Comparison of ENCODE assay signal across 9 mouse cellular contexts in genomic region chr1:194622677-194623076, GRCm38 (mm10). TPM values are rescaled to one million over a fixed set of nuclear protein-coding genes. Genes with fewer than 3 reads are reported as not detected.
DNase-seq lines count a peak whose midpoint lies in the region; ATAC-seq lines count a peak whose summit lies in the region.
"Had no signal": no experiment of that assay in that cellular context is flagged by ENCODE, and none has a peak within 500 bp of the region (broad histone marks: within the 10 kb centered on the region; RNA-seq: fewer than 3 reads in every experiment).

No protein-coding gene starts in this region.

- H3K36me3 ChIP-seq in kidney, embryonic 14.5 days (ENCODE audit: control insufficient read depth, insufficient read depth, low read length), result no peaks in the 10 kb centered on the region
- H3K36me3 ChIP-seq in embryonic facial prominence, embryonic 12.5 days, result no peaks in the 10 kb centered on the region
- peaks cover 1% of the 10 kb centered on the region; the same call in 1 of the 2 replicates for H3K36me3 ChIP-seq in hindbrain, embryonic 12.5 days
- no peaks in the 10 kb centered on the region for H3K36me3 ChIP-seq in midbrain, embryonic 15.5 days (replicated peaks)

- no peak overlapping the region for H3K27ac ChIP-seq in kidney, embryonic 14.5 days (ENCODE audit: low read depth, low read length)
- H3K27ac ChIP-seq in embryonic facial prominence, embryonic 12.5 days, result no peak overlapping the region
- H3K27ac ChIP-seq in hindbrain, embryonic 12.5 days, result peak overlapping the region; percentile 68
- H3K27ac ChIP-seq in midbrain, embryonic 15.5 days, result peak overlapping the region; percentile 49

- no peak for ATAC-seq in kidney, embryonic 14.5 days (ENCODE audit: low FRiP score, low TSS enrichment)
- ATAC-seq in embryonic facial prominence, embryonic 12.5 days (ENCODE audit: insufficient number of reproducible peaks, insufficient read depth, low FRiP score, low TSS enrichment), result no peak
- ATAC-seq in hindbrain, embryonic 12.5 days (ENCODE audit: low FRiP score), result no peak
- ATAC-seq in midbrain, embryonic 15.5 days (replicated peaks), result no peak

- H3K4me1 ChIP-seq in kidney, embryonic 14.5 days (ENCODE audit: control insufficient read depth, insufficient read depth, low read length), result peaks cover 28% of the 10 kb centered on the region
- peaks cover 61% of the 10 kb centered on the region for H3K4me1 ChIP-seq in embryonic facial prominence, embryonic 12.5 days
- H3K4me1 ChIP-seq in hindbrain, embryonic 12.5 days, result peaks cover 66% of the 10 kb centered on the region
- peaks cover 66% of the 10 kb centered on the region for H3K4me1 ChIP-seq in midbrain, embryonic 15.5 days

- H3K4me3 ChIP-seq in kidney, embryonic 14.5 days (ENCODE audit: low read length), result peak overlapping the region; percentile 3; the same call in 1 of the 2 replicates
- H3K4me3 ChIP-seq in embryonic facial prominence, embryonic 12.5 days, result peak overlapping the region; percentile 81
- peak overlapping the region; percentile 90 for H3K4me3 ChIP-seq in hindbrain, embryonic 12.5 days
- H3K4me3 ChIP-seq in midbrain, embryonic 15.5 days, result peak overlapping the region; percentile 84

- 65% methylated on average over 2 of the region's 2 CpGs for WGBS in kidney, embryonic 14.5 days
- 49% methylated on average over 2 of the region's 2 CpGs for WGBS in embryonic facial prominence, embryonic 12.5 days
- WGBS in hindbrain, embryonic 12.5 days, result 36% methylated on average over 2 of the region's 2 CpGs
- 26% methylated on average over 2 of the region's 2 CpGs for WGBS in midbrain, embryonic 15.5 days

- H3K9me3 ChIP-seq in kidney, embryonic 14.5 days (ENCODE audit: control insufficient read depth, low read length), result no peaks in the 10 kb centered on the region
- H3K9me3 ChIP-seq in embryonic facial prominence, embryonic 12.5 days, result no peaks in the 10 kb centered on the region
- H3K9me3 ChIP-seq in hindbrain, embryonic 12.5 days (replicated peaks), result no peaks in the 10 kb centered on the region
- H3K9me3 ChIP-seq in midbrain, embryonic 15.5 days, result no peaks in the 10 kb centered on the region

- 0 out of 2 replicates have a peak, but pooled peaks cover 2% of the 10 kb centered on the region for H3K27me3 ChIP-seq in kidney, embryonic 14.5 days (ENCODE audit: control insufficient read depth, insufficient read depth, low read length)
- no peaks in the 10 kb centered on the region for H3K27me3 ChIP-seq in embryonic facial prominence, embryonic 12.5 days
- no peaks in the 10 kb centered on the region for H3K27me3 ChIP-seq in hindbrain, embryonic 12.5 days
- H3K27me3 ChIP-seq in midbrain, embryonic 15.5 days (replicated peaks), result no peaks in the 10 kb centered on the region

- no peak for DNase-seq in kidney, adult 18-20 months
- DNase-seq in adipocyte (ENCODE audit: low spot score), result no peak
- DNase-seq in embryo, embryonic 9.5 days (ENCODE audit: extremely low spot score), result no peak
- DNase-seq in urinary bladder, postnatal 10 days (ENCODE audit: low spot score), result no peak
- DNase-seq: adrenal gland, postnatal 10 days had no signal

- no peak overlapping the region for H3K9ac ChIP-seq in kidney, embryonic 14.5 days (ENCODE audit: low read depth, low read length)
- H3K9ac ChIP-seq in embryonic facial prominence, embryonic 12.5 days, result no peak overlapping the region
- peak overlapping the region; percentile 96 for H3K9ac ChIP-seq in hindbrain, embryonic 12.5 days
- peak overlapping the region; percentile 76 for H3K9ac ChIP-seq in midbrain, embryonic 15.5 days

- H3K4me2 ChIP-seq in kidney, embryonic 14.5 days (replicated peaks; ENCODE audit: low read depth, low read length), result peak overlapping the region; percentile 12; the same call in 1 of the 2 replicates
- peak overlapping the region; percentile 94 for H3K4me2 ChIP-seq in embryonic facial prominence, embryonic 12.5 days (replicated peaks)
- H3K4me2 ChIP-seq in hindbrain, embryonic 12.5 days (replicated peaks), result peak overlapping the region; percentile 70
- peak overlapping the region; percentile 62 for H3K4me2 ChIP-seq in midbrain, embryonic 15.5 days

RNA-seq across cellular contexts. Expression of gene Plxna2, which starts 4.7 kb away (rescaled TPM):
- polyA plus RNA-seq in kidney, embryonic 14.5 days (2014; fragmentation: Nextera tagmentation; extraction: Ambion mirVana), result 4.4 and 7.4 TPM in 2 replicates
- polyA plus RNA-seq in embryonic facial prominence, embryonic 12.5 days (2016; fragmentation: Nextera tagmentation; extraction: Ambion mirVana), result 10.5 and 11.6 TPM in 2 replicates
- polyA plus RNA-seq in hindbrain, embryonic 12.5 days (2016; fragmentation: Nextera tagmentation; extraction: Ambion mirVana), result 27.9 and 32.3 TPM in 2 replicates
- polyA plus RNA-seq in midbrain, embryonic 15.5 days (2015; fragmentation: Nextera tagmentation; extraction: Ambion mirVana), result 22.4 and 23.8 TPM in 2 replicates

Comparison
In these comparisons a context has a peak if more than half of its experiments do, and no peak if none do; other contexts are left out.
1. H3K27ac ChIP-seq: peak in hindbrain, embryonic 12.5 days (single experiment) and midbrain, embryonic 15.5 days (single experiment); none in kidney, embryonic 14.5 days (single experiment) and embryonic facial prominence, embryonic 12.5 days (single experiment).
2. H3K4me2 ChIP-seq: peak in every context shown above with its lines; median percentile 94 in embryonic facial prominence, embryonic 12.5 days; 70 in hindbrain, embryonic 12.5 days; 62 in midbrain, embryonic 15.5 days; 12 in kidney, embryonic 14.5 days.
3. H3K4me3 ChIP-seq: peak in every context shown above with its lines; median percentile 90 in hindbrain, embryonic 12.5 days; 84 in midbrain, embryonic 15.5 days; 81 in embryonic facial prominence, embryonic 12.5 days; 3 in kidney, embryonic 14.5 days.
4. H3K9ac ChIP-seq: peak in hindbrain, embryonic 12.5 days (single experiment) and midbrain, embryonic 15.5 days (single experiment); none in kidney, embryonic 14.5 days (single experiment) and embryonic facial prominence, embryonic 12.5 days (single experiment).